Mouse (Mus musculus): ENCODE data around the gene Zfp691. TPM values are rescaled to one million over a fixed set of nuclear protein-coding genes. Genes with fewer than 3 reads are reported as not detected.

Gene Zfp691
- total and polyA plus RNA-seq, 2 experiments from 2014 or later = 12.9 to 13.7 TPM

DNA sequence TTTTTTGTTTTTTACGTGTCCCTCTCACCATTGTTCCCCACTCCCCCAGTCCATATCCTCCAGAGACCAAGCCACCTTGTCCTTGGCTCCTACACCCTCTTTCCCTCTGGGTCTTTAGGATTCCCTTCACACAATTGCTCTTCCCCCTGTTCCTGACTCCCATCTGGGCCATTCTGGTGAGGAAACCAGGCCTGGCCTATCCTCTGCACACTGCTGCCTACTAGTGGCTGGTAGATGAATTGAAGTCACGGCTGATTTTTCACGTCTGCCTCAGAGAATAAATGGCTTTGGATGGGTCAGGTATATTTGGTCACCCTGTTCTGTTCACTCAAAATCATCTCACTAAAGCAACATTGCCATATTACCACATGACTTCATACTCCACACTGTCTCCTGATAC lies 33.9 kb downstream of the Zfp691 start:
- peaks cover 31% of the 10 kb centered on the region for H3K36me3 ChIP-seq (replicated peaks; ENCODE audit: control insufficient read depth, insufficient read depth, low read length)
- no peak overlapping the region for H3K4me2 ChIP-seq (ENCODE audit: low read depth, low read length)
- no peak overlapping the region for H3K9ac ChIP-seq (replicated peaks; ENCODE audit: low read depth, low read length)
- TF ChIP-seq EP300 (IDR thresholded peaks at IDR 0.05; ENCODE audit: low read depth) = no peak
- TF ChIP-seq CTCF (IDR thresholded peaks at IDR 0.05; ENCODE audit: low read depth) = peak; percentile 76
- DNase-seq (ENCODE audit: low spot score) (no peak), ATAC-seq (ENCODE audit: insufficient read depth, low read depth) (no peak)
- no peaks in the 10 kb centered on the region for H3K9me3 ChIP-seq (replicated peaks; ENCODE audit: control insufficient read depth, low read length)
- WGBS = 47% methylated on average over 3 of the region's 3 CpGs
- no peak overlapping the region for H3K27ac ChIP-seq (ENCODE audit: low read depth)
- no peaks in the 10 kb centered on the region for H3K27me3 ChIP-seq (ENCODE audit: control insufficient read depth, insufficient read depth, low read length)
- 0 out of 2 replicates have a peak, but pooled peaks cover 3% of the 10 kb centered on the region for H3K4me1 ChIP-seq (ENCODE audit: control insufficient read depth, insufficient read depth)
- no peak overlapping the region for H3K4me3 ChIP-seq (ENCODE audit: low read depth, low read length)

DNA sequence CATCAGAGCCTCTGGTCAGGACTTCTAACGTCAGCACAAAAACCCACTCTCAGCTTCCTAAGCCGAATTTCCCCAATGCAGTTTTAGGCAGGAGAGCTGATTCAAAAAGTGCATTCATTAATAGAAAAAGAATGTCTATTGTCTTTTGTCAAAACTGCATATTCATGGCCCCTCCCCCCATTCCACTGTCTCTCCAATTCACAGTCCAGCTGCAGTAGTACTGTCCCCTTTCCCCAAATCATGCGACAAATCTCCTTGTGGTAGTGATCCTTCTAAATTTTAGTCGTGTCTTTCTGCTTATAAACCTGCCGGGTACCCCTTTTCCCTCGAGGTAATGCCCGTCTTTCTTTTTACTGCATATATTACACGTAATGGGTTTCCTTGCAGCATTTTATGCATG lies 35.2 kb downstream of the Zfp691 start:
- H3K9ac ChIP-seq (replicated peaks; ENCODE audit: low read depth, low read length) = no peak overlapping the region
- DNase-seq (ENCODE audit: low spot score) = no peak
- no peak for ATAC-seq (ENCODE audit: insufficient read depth, low read depth)
- H3K4me2 ChIP-seq (ENCODE audit: low read depth, low read length) = no peak overlapping the region
- no peaks in the 10 kb centered on the region for H3K9me3 ChIP-seq (replicated peaks; ENCODE audit: control insufficient read depth, low read length)
- peaks cover 45% of the 10 kb centered on the region for H3K36me3 ChIP-seq (replicated peaks; ENCODE audit: control insufficient read depth, insufficient read depth, low read length)
- no peaks in the 10 kb centered on the region for H3K27me3 ChIP-seq (ENCODE audit: control insufficient read depth, insufficient read depth, low read length)
- WGBS = 61% methylated on average over 8 of the region's 8 CpGs
- H3K4me1 ChIP-seq (ENCODE audit: control insufficient read depth, insufficient read depth) = 0 out of 2 replicates have a peak, but pooled peaks cover 3% of the 10 kb centered on the region
- H3K27ac ChIP-seq (ENCODE audit: low read depth) = no peak overlapping the region
- TF ChIP-seq CTCF (IDR thresholded peaks at IDR 0.05; ENCODE audit: low read depth) = no peak
- TF ChIP-seq EP300 (IDR thresholded peaks at IDR 0.05; ENCODE audit: low read depth) = no peak
- no peak overlapping the region for H3K4me3 ChIP-seq (ENCODE audit: low read depth, low read length)

DNA sequence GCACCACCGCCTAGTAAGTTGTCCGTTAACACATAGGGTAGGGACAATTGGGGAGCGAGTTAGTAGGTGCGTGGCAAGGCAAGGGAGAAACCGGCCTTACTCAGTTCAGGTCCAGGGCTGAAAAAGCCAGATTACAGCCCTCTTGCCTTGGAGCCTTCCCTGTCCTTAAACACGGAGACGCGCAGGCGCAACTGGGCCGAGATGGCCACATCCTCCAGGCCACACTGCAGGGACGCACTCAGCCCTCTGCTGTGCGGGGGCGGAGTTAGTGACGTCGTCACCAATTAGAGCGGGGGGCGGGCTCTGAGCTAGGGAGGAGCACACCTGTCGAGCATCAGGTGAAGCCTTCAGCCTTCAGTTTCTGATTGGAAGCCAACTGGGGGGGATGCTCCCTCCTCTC lies 35.8 kb downstream of the Zfp691 start:
- H3K27me3 ChIP-seq (ENCODE audit: control insufficient read depth, insufficient read depth, low read length) = no peaks in the 10 kb centered on the region
- 37% methylated on average over 18 of the region's 18 CpGs for WGBS
- no peak overlapping the region for H3K4me3 ChIP-seq (ENCODE audit: low read depth, low read length)
- H3K9ac ChIP-seq (replicated peaks; ENCODE audit: low read depth, low read length) = no peak overlapping the region
- no peaks in the 10 kb centered on the region for H3K9me3 ChIP-seq (replicated peaks; ENCODE audit: control insufficient read depth, low read length)
- 0 out of 2 replicates have a peak overlapping the region, but pooled peaks have one; percentile 7 for H3K4me2 ChIP-seq (ENCODE audit: low read depth, low read length)
- no peak for DNase-seq (ENCODE audit: low spot score)
- H3K36me3 ChIP-seq (replicated peaks; ENCODE audit: control insufficient read depth, insufficient read depth, low read length) = peaks cover 51% of the 10 kb centered on the region
- 0 out of 2 replicates have a peak, but pooled peaks cover 3% of the 10 kb centered on the region for H3K4me1 ChIP-seq (ENCODE audit: control insufficient read depth, insufficient read depth)
- ATAC-seq (ENCODE audit: insufficient read depth, low read depth) = peak; percentile 53
- no peak overlapping the region for H3K27ac ChIP-seq (ENCODE audit: low read depth)
- TF ChIP-seq EP300 (IDR thresholded peaks at IDR 0.05; ENCODE audit: low read depth) (no peak), CTCF (IDR thresholded peaks at IDR 0.05; ENCODE audit: low read depth) (no peak)

DNA sequence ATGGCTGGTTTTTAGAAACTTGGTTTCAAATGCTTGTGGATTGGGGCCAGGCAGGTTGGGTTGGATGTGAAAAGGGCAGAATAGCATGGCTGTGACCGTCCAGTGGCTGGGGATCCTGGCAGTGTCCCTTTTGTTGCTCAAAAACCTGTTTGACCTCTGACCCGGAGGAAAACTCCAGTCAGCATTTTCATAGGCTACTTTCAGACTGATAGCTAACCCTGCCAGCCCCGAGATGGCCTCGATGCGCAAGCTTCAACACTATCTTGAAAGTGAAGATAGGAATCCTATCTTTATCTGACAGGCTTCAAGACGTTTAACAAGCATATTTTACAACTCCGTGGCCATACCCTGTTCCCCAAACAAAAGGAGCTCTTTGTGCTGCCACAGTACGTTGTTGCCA lies 36.7 kb downstream of the Zfp691 start:
- WGBS = 64% methylated on average over 8 of the region's 8 CpGs
- Histone ChIP-seq H3K4me2 (ENCODE audit: low read depth, low read length) (no peak overlapping the region), H3K36me3 (replicated peaks; ENCODE audit: control insufficient read depth, insufficient read depth, low read length) (peaks cover 59% of the 10 kb centered on the region), H3K27me3 (ENCODE audit: control insufficient read depth, insufficient read depth, low read length) (no peaks in the 10 kb centered on the region), H3K27ac (ENCODE audit: low read depth) (no peak overlapping the region), H3K9me3 (replicated peaks; ENCODE audit: control insufficient read depth, low read length) (no peaks in the 10 kb centered on the region), H3K9ac (replicated peaks; ENCODE audit: low read depth, low read length) (no peak overlapping the region), H3K4me3 (ENCODE audit: low read depth, low read length) (no peak overlapping the region), H3K4me1 (ENCODE audit: control insufficient read depth, insufficient read depth) (no peaks in the 10 kb centered on the region)
- DNase-seq (ENCODE audit: low spot score) (no peak), ATAC-seq (ENCODE audit: insufficient read depth, low read depth) (no peak)
- no peak for TF ChIP-seq CTCF (IDR thresholded peaks at IDR 0.05; ENCODE audit: low read depth)
- no peak for TF ChIP-seq EP300 (IDR thresholded peaks at IDR 0.05; ENCODE audit: low read depth)

DNA sequence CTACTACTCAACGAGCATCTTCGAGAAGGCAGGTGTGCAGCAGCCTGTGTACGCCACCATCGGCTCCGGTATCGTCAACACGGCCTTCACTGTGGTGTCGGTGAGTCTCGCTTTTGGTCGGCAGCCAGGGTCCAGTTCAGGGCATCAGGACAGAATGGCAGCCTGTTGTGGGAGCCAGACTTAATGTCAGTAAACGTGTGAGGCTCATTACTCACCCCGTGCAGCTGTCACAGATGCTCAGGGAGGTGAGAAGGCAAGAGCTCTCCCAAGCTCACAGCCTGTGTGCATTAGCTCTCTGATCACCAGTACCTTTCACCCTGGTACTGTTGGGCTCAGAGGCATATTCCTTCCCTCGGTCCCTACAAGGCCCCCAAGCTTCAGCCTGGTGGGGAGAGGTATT lies 40.1 kb downstream of the Zfp691 start:
- Histone ChIP-seq H3K27ac (ENCODE audit: low read depth) (no peak overlapping the region), H3K27me3 (ENCODE audit: control insufficient read depth, insufficient read depth, low read length) (no peaks in the 10 kb centered on the region), H3K4me2 (ENCODE audit: low read depth, low read length) (no peak overlapping the region), H3K9me3 (replicated peaks; ENCODE audit: control insufficient read depth, low read length) (no peaks in the 10 kb centered on the region), H3K4me1 (ENCODE audit: control insufficient read depth, insufficient read depth) (0 out of 2 replicates have a peak, but pooled peaks cover 5% of the 10 kb centered on the region), H3K4me3 (ENCODE audit: low read depth, low read length) (no peak overlapping the region), H3K9ac (replicated peaks; ENCODE audit: low read depth, low read length) (no peak overlapping the region), H3K36me3 (replicated peaks; ENCODE audit: control insufficient read depth, insufficient read depth, low read length) (peaks cover 75% of the 10 kb centered on the region)
- 86% methylated on average over 13 of the region's 13 CpGs for WGBS
- no peak for TF ChIP-seq EP300 (IDR thresholded peaks at IDR 0.05; ENCODE audit: low read depth)
- TF ChIP-seq CTCF (IDR thresholded peaks at IDR 0.05; ENCODE audit: low read depth) = no peak
- ATAC-seq (ENCODE audit: insufficient read depth, low read depth) = no peak
- DNase-seq (ENCODE audit: low spot score) = no peak

DNA sequence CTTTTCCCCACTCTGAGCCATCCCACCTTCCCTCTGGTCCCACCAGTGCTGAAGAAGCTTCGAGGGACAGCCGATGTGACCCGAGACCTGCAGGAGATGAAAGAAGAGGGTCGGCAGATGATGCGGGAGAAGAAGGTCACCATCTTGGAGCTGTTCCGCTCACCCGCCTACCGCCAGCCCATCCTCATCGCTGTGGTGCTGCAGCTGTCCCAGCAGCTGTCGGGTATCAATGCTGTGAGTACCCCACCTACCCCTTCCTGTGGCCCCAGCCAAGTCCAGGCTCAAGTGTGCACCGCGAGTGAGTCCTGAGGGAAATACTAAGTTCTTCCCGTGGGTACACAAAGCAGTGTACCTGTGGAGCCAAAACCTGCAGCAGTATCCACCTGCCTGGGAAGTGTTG lies 40.7 kb downstream of the Zfp691 start:
- TF ChIP-seq CTCF (IDR thresholded peaks at IDR 0.05; ENCODE audit: low read depth) (no peak), EP300 (IDR thresholded peaks at IDR 0.05; ENCODE audit: low read depth) (no peak)
- Histone ChIP-seq H3K4me2 (ENCODE audit: low read depth, low read length) (no peak overlapping the region), H3K4me1 (ENCODE audit: control insufficient read depth, insufficient read depth) (0 out of 2 replicates have a peak, but pooled peaks cover 6% of the 10 kb centered on the region), H3K36me3 (replicated peaks; ENCODE audit: control insufficient read depth, insufficient read depth, low read length) (peaks cover 75% of the 10 kb centered on the region), H3K9ac (replicated peaks; ENCODE audit: low read depth, low read length) (no peak overlapping the region), H3K4me3 (ENCODE audit: low read depth, low read length) (no peak overlapping the region), H3K27ac (ENCODE audit: low read depth) (no peak overlapping the region), H3K9me3 (replicated peaks; ENCODE audit: control insufficient read depth, low read length) (no peaks in the 10 kb centered on the region), H3K27me3 (ENCODE audit: control insufficient read depth, insufficient read depth, low read length) (no peaks in the 10 kb centered on the region)
- 88% methylated on average over 13 of the region's 13 CpGs for WGBS
- DNase-seq (ENCODE audit: low spot score) (no peak), ATAC-seq (ENCODE audit: insufficient read depth, low read depth) (no peak)

Data from heart, postnatal 0 days (tissue).